Mouse (Mus musculus) myocyte (in vitro differentiated cells): ENCODE measurements around the gene Ifnab. TPM values are rescaled to one million over a fixed set of nuclear protein-coding genes. Genes with fewer than 3 reads are reported as not detected.

Experiments used
- H3K27me3 ChIP-seq: one replicate; pipeline ENCODE4 v1.6.1; 2011; ENCODE audit not compliant: control insufficient read depth, insufficient read depth, insufficient read length
- H3K36me3 ChIP-seq: one replicate; pipeline ENCODE4 v1.6.1; 2011; ENCODE audit not compliant: control insufficient read depth, insufficient read depth
- H3K4me2 ChIP-seq: one replicate; pipeline ENCODE4 v1.6.1; 2011; ENCODE audit warnings: low read depth, control low read depth
- H3K4me3 ChIP-seq: one replicate; pipeline ENCODE4 v1.5.1; 2011; ENCODE audit warnings: mild to moderate bottlenecking, control low read depth, moderate library complexity
- H3K79me2 ChIP-seq: one replicate; pipeline ENCODE4 v1.6.1; 2011; ENCODE audit not compliant: control insufficient read depth, insufficient read depth
- H3ac ChIP-seq: one replicate; pipeline ENCODE4 v1.6.1; 2011; ENCODE audit not compliant: control insufficient read depth, insufficient read length
- CEBPB ChIP-seq: IDR thresholded peaks from 2 replicates; pipeline ENCODE4 v1.6.1; 2011; ENCODE audit warnings: mild to moderate bottlenecking, moderate library complexity; ENCODE audit not compliant: poor library complexity, insufficient read depth, severe bottlenecking
- E2F4 ChIP-seq: IDR thresholded peaks from one replicate; pipeline ENCODE4 v1.6.1; 2011; ENCODE audit warnings: mild to moderate bottlenecking, control low read depth, moderate library complexity; ENCODE audit not compliant: insufficient read depth
- MAX ChIP-seq: IDR thresholded peaks from one replicate; pipeline ENCODE4 v1.6.1; 2011; ENCODE audit warnings: low read depth, mild to moderate bottlenecking, control low read depth
- MYOD1 ChIP-seq, 3 experiments: IDR thresholded peaks; one replicate each; pipeline ENCODE4 v1.6.1; 2011; ENCODE audit warnings: control low read depth in 2 of 3, low read depth in 2 of 3, mild to moderate bottlenecking in 2 of 3, moderate library complexity in 1 of 3; ENCODE audit not compliant: insufficient read length in 2 of 3, control insufficient read depth in 1 of 3
- MYOG ChIP-seq, 3 experiments: IDR thresholded peaks; one replicate each; pipeline ENCODE4 v1.6.1; 2011; ENCODE audit warnings: control low read depth in 2 of 3, low read depth in 2 of 3, mild to moderate bottlenecking in 2 of 3; ENCODE audit not compliant: insufficient read length in 2 of 3, control insufficient read depth in 1 of 3, insufficient read depth in 1 of 3
- POLR2A ChIP-seq: IDR thresholded peaks from one replicate; pipeline ENCODE4 v1.6.1; 2011; ENCODE audit warnings: low read depth, mild to moderate bottlenecking, control low read depth, moderate library complexity; ENCODE audit not compliant: insufficient read length
- POLR2AphosphoS2 ChIP-seq: IDR thresholded peaks from one replicate; pipeline ENCODE4 v1.6.1; 2011; ENCODE audit warnings: low read depth, control low read depth; ENCODE audit not compliant: insufficient read length
- REST ChIP-seq: IDR thresholded peaks from one replicate; pipeline ENCODE4 v1.6.1; 2011; ENCODE audit warnings: mild to moderate bottlenecking, control low read depth, moderate library complexity; ENCODE audit not compliant: insufficient read depth, insufficient read length
- SRF ChIP-seq: IDR thresholded peaks from one replicate; pipeline ENCODE4 v1.6.1; 2011; ENCODE audit warnings: low read depth; ENCODE audit not compliant: control insufficient read depth, insufficient read length
- TCF12 ChIP-seq: IDR thresholded peaks from one replicate; pipeline ENCODE4 v1.6.1; 2011; ENCODE audit warnings: mild to moderate bottlenecking, control low read depth; ENCODE audit not compliant: poor library complexity, insufficient read depth, severe bottlenecking
- TCF3 ChIP-seq: IDR thresholded peaks from one replicate; pipeline ENCODE4 v1.6.1; 2011; ENCODE audit warnings: low read depth, control low read depth; ENCODE audit not compliant: insufficient read length
- USF1 ChIP-seq: IDR thresholded peaks from one replicate; pipeline ENCODE4 v1.6.1; 2011; ENCODE audit warnings: low read depth, mild to moderate bottlenecking, control low read depth, moderate library complexity
- polyA plus RNA-seq: library from polyadenylated mRNA; unstranded; fragments of >200 nt; fragmentation: generic; extraction: Trizol; gene quantifications from one replicate; pipeline ENCODE4 v1.2.1, GENCODE M21; 2012; ENCODE audit warnings: missing spikeins

The Ifnab gene
- polyA plus RNA-seq, 1 experiment = not detected

DNA sequence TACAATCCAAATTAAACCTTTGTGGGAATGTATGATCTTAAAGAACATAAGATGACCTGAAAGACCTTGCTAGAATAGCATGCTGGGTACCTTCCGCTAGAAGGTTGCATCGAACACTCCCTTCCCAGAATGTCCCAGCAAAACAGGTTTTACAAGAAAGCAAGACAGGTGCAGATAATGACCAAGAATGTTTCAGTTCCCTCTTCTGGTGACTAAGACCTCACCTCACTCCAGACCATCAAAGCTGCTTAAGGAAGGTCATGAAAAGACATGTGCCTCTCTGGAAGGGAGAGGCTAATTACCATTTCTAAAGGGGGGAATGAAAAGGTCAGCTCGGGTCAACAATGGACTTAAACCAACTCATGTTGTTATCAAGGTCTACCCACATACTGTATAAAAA lies 37.5 kb downstream of the Ifnab start:
- Histone ChIP-seq H3K4me3 (no peak overlapping the region), H3K36me3 (no peaks in the 10 kb centered on the region), H3K27me3 (no peaks in the 10 kb centered on the region), H3ac (no peak overlapping the region), H3K79me2 (no peaks in the 10 kb centered on the region), H3K4me2 (no peak overlapping the region)
- no peak for TF ChIP-seq POLR2AphosphoS2
- TF ChIP-seq E2F4 = no peak
- no peak for TF ChIP-seq TCF12

DNA sequence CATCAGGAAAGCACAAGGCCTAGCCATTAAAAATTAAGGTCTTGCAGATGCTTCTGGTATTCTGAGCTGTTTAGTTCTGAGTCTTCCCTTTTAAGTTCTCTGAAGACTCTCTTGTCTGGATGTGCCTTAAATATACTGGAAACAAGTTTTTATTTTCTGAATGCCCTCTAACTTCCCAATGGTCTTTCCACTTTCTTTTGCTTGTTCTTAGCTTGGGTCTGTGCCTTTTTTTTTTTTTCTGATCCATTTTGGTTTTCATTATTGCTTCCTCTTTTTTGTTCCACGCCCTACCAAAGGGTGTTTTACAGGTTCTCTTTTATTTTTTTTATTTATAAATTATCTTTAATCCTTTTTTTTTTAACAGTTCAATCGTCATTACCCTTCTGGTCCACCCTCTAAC lies 46.8 kb downstream of the Ifnab start, which contains the start of gene Ifna13:
TSS of gene Ifna13 (minus strand) at position 101 of the 400 bp plus-strand sequence.
- no peak within 1 kb of the TSS for H3K4me3 ChIP-seq
- TF ChIP-seq MYOG (IDR thresholded peaks at IDR 0.05; ENCODE audit: control insufficient read depth in 1 of 3, insufficient read depth in 1 of 3, insufficient read length in 2 of 3, low read depth in 2 of 3) (no peak), SRF (no peak), E2F4 (no peak), TCF3 (no peak), POLR2AphosphoS2 (no peak), CEBPB (no peak), MYOD1 (IDR thresholded peaks at IDR 0.05; ENCODE audit: control insufficient read depth in 1 of 3, insufficient read length in 2 of 3, low read depth in 2 of 3) (no peak), USF1 (no peak), MAX (no peak), REST (no peak), TCF12 (no peak), POLR2A (no peak)
- no peaks in the 10 kb centered on the region for H3K36me3 ChIP-seq
- H3K27me3 ChIP-seq = no peaks in the 10 kb centered on the region
- no peak within 1 kb of the TSS for H3ac ChIP-seq
- no peak within 1 kb of the TSS for H3K4me2 ChIP-seq
- no peaks in the 10 kb centered on the region for H3K79me2 ChIP-seq

- Histone ChIP-seq H3ac (no peak overlapping the region), H3K36me3 (no peaks in the 10 kb centered on the region), H3K4me2 (no peak overlapping the region), H3K27me3 (no peaks in the 10 kb centered on the region), H3K4me3 (no peak overlapping the region), H3K79me2 (no peaks in the 10 kb centered on the region)
- no peak for TF ChIP-seq MAX
- TF ChIP-seq REST = no peak
- TF ChIP-seq SRF = no peak
Measured at GRCm38 (mm10) chr4:88642526-88642925, 48.6 kb downstream of the Ifnab start.

DNA sequence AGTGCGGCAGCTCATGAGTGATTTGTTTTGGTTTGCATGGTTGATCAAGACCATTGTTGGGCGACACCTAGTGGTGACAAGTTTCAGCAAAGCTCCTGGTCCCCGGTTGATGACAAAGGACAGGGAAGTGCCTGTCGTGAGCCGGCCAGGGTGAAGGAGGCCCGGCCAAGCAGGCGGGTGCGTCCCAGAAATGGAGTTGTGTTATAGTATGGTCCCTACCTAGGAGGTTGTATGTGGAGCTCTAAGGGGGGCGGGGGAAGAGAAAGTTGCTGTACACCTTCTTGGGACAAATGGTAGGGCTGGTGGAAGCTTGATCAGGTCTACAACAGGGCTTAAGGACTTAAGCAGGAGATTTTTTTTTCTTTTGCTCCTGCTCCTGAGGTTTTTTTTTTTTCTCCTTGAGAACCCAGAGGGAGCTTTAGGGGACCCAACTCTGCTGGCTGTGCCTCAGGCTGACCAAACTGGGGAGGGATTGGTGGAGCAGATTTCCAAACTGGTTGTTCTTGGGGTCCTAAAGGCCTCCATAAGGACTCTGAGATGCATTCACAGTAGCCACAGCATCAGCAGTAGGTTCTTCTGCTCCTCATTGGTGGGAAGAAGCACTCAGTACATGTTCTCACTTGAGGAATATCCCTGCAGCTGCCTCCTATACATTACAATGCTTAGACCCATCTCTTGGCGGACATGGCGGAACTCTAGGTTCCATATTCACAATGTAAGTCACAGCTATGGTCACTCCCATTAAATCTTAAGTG lies 49.9 kb downstream of the Ifnab start:
- Histone ChIP-seq H3ac (no peak overlapping the region), H3K79me2 (no peaks in the 10 kb centered on the region), H3K27me3 (no peaks in the 10 kb centered on the region), H3K36me3 (no peaks in the 10 kb centered on the region), H3K4me2 (peak overlapping the region; percentile 82), H3K4me3 (peak overlapping the region; percentile 32)
- TF ChIP-seq MYOD1 (IDR thresholded peaks at IDR 0.05; ENCODE audit: control insufficient read depth in 1 of 3, insufficient read length in 2 of 3, low read depth in 2 of 3) (no peak), REST (no peak), TCF12 (no peak), MAX (no peak), TCF3 (no peak), POLR2A (no peak), CEBPB (no peak), E2F4 (no peak), USF1 (no peak), MYOG (IDR thresholded peaks at IDR 0.05; ENCODE audit: control insufficient read depth in 1 of 3, insufficient read depth in 1 of 3, insufficient read length in 2 of 3, low read depth in 2 of 3) (no peak), SRF (no peak), POLR2AphosphoS2 (no peak)

GRCm38 (mm10) chr4:88640704-88641076 lies 50.5 kb downstream of the Ifnab start:
- H3K79me2 ChIP-seq = no peaks in the 10 kb centered on the region
- no peak overlapping the region for H3ac ChIP-seq
- H3K4me3 ChIP-seq = peak overlapping the region; percentile 32
- no peaks in the 10 kb centered on the region for H3K27me3 ChIP-seq
- no peaks in the 10 kb centered on the region for H3K36me3 ChIP-seq
- no peak for TF ChIP-seq CEBPB
- no peak for TF ChIP-seq MAX
- no peak for TF ChIP-seq POLR2AphosphoS2
- TF ChIP-seq POLR2A = no peak
- peak overlapping the region; percentile 82 for H3K4me2 ChIP-seq

Other genes with a start within 250 kb of the Ifnab start
- not detected for gene Ifnb1, start 168.6 kb downstream of the Ifnab start, polyA plus RNA-seq
- not detected for gene Ifna15, start 133.1 kb downstream of the Ifnab start, polyA plus RNA-seq
- not detected for gene Ifna14, start 119.6 kb downstream of the Ifnab start, polyA plus RNA-seq
- not detected for gene Ifna9, start 99.0 kb downstream of the Ifnab start, polyA plus RNA-seq
- gene Ifna12, start 88.0 kb downstream of the Ifnab start, polyA plus RNA-seq = not detected
- gene C87499, start 56.9 kb downstream of the Ifnab start, polyA plus RNA-seq = not detected
- gene Ifna13, start 46.9 kb downstream of the Ifnab start, polyA plus RNA-seq = not detected
- not detected for gene Ifna16, start 14.4 kb downstream of the Ifnab start, polyA plus RNA-seq
- gene Ifna2, start 7.4 kb downstream of the Ifnab start, polyA plus RNA-seq = not detected
- 2.0 TPM for gene Gm26566, start 30.4 kb upstream of the Ifnab start, polyA plus RNA-seq
- gene Klhl9, start 31.1 kb upstream of the Ifnab start, polyA plus RNA-seq = 12.0 TPM
- not detected for gene Gm13271, start 63.5 kb upstream of the Ifnab start, polyA plus RNA-seq
- gene Gm13283, start 68.8 kb upstream of the Ifnab start, polyA plus RNA-seq = not detected
- gene Gm13290, start 82.5 kb upstream of the Ifnab start, polyA plus RNA-seq = 1.0 TPM
- gene Gm13289, start 85.6 kb upstream of the Ifnab start, polyA plus RNA-seq = not detected
- 0.19 TPM for gene Gm13272, start 88.5 kb upstream of the Ifnab start, polyA plus RNA-seq
- gene Ifnz, start 90.8 kb upstream of the Ifnab start, polyA plus RNA-seq = not detected
- gene Gm13276, start 94.3 kb upstream of the Ifnab start, polyA plus RNA-seq = 0.73 TPM
- not detected for gene Gm13277, start 97.3 kb upstream of the Ifnab start, polyA plus RNA-seq
- gene Gm13278, start 100.2 kb upstream of the Ifnab start, polyA plus RNA-seq = not detected
- 0.35 TPM for gene Gm13275, start 103.1 kb upstream of the Ifnab start, polyA plus RNA-seq
- gene Gm13279, start 106.0 kb upstream of the Ifnab start, polyA plus RNA-seq = not detected
- gene Gm13285, start 108.3 kb upstream of the Ifnab start, polyA plus RNA-seq = not detected
- gene Gm13287, start 111.9 kb upstream of the Ifnab start, polyA plus RNA-seq = 0.35 TPM
- 0.14 TPM for gene Gm13288, start 114.2 kb upstream of the Ifnab start, polyA plus RNA-seq
- gene Ifna7, start 124.9 kb upstream of the Ifnab start, polyA plus RNA-seq = not detected
- gene Ifna11, start 128.6 kb upstream of the Ifnab start, polyA plus RNA-seq = not detected
- gene Ifna6, start 136.1 kb upstream of the Ifnab start, polyA plus RNA-seq = not detected
- not detected for gene Ifna5, start 144.2 kb upstream of the Ifnab start, polyA plus RNA-seq
- gene Ifna4, start 150.5 kb upstream of the Ifnab start, polyA plus RNA-seq = not detected
- not detected for gene Ifna1, start 158.7 kb upstream of the Ifnab start, polyA plus RNA-seq
- gene Ifne, start 188.8 kb upstream of the Ifnab start, polyA plus RNA-seq = not detected